Mouse (Mus musculus): ENCODE results near the gene Zfp239. TPM values are rescaled to one million over a fixed set of nuclear protein-coding genes. Genes with fewer than 3 reads are reported as not detected.

The Zfp239 gene
- total and polyA plus RNA-seq, 2 experiments: 0.05 to 0.09 TPM

DNA sequence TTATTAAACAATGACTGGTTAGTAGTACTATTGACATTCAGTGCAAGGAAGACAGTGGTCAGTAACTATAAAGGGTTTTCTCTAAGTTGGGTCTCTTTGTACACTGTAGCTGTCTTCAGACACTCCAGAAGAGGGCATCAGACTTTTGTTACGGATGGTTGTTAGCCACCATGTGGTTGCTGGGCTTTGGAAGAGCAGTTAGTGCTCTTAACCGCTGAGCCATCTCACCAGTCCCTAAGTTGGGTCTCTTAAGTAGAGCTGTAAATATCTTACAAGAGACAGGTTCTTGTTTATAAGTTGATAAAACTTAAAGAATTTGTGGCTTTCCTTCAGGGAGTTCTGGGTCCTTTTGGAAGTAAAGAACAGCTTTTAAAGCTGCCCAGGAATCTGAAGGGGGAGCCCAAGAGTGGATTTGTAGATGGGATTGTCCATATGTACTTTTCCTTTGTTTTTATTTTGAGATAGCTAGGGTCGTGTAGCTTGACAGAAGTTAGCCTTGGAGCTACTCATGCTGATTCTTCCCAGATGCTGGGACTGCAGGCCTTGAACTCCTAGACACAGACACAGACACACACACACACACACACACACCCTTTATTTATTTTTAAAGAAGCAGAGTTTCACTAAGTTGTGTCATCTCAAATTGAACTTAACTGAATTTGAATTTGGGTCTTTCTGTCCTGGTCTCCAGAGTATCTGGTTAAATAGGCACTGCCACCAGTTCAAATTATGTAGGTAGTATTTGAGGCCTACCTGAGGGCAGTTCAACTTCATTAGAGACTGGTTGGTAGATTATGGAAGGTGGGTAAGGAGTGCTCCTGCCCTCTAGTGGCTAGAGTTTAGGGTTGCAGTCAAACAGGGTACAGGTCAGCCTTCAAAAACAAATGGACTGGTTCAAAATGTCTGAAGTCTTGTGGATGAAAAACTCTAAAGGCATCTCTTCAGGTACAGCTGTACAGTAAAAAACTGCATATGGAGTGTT, 59.0 kb downstream of the Zfp239 start:
- no peaks in the 10 kb centered on the region for H3K27me3 ChIP-seq (ENCODE audit: control insufficient read depth, insufficient read depth, low read length)
- H3K27ac ChIP-seq (replicated peaks; ENCODE audit: insufficient read depth, low read depth, low read length): no peak overlapping the region
- H3K36me3 ChIP-seq (ENCODE audit: control insufficient read depth, insufficient read depth, low read length): peaks cover 40% of the 10 kb centered on the region
- TF ChIP-seq CTCF (IDR thresholded peaks at IDR 0.05; ENCODE audit: low read depth, low read length): peak; percentile 42; the same call in 1 of the 2 replicates
- no peak for TF ChIP-seq POLR2A (IDR thresholded peaks at IDR 0.05; ENCODE audit: extremely low read depth, insufficient read depth, low read length)
- H3K9ac ChIP-seq (ENCODE audit: low read depth, low read length): 0 out of 2 replicates have a peak overlapping the region, but pooled peaks have one; percentile 19
- peak; percentile 67 for DNase-seq (ENCODE audit: extremely low read depth, low read depth, low spot score)
- peaks cover 10% of the 10 kb centered on the region for H3K4me1 ChIP-seq (ENCODE audit: control insufficient read depth, insufficient read depth, low read length)
- peaks cover 14% of the 10 kb centered on the region; the same call in 1 of the 2 replicates for H3K79me2 ChIP-seq (ENCODE audit: control insufficient read depth, insufficient read depth, low read length)
- no peak overlapping the region for H3K4me3 ChIP-seq (ENCODE audit: insufficient read depth, low read depth, low read length)
- WGBS: 32% methylated on average over 3 of the region's 3 CpGs

- Histone ChIP-seq H3K36me3 (ENCODE audit: control insufficient read depth, insufficient read depth, low read length) (peaks cover 50% of the 10 kb centered on the region), H3K27ac (replicated peaks; ENCODE audit: insufficient read depth, low read depth, low read length) (no peak overlapping the region), H3K27me3 (ENCODE audit: control insufficient read depth, insufficient read depth, low read length) (no peaks in the 10 kb centered on the region), H3K4me1 (ENCODE audit: control insufficient read depth, insufficient read depth, low read length) (peaks cover 10% of the 10 kb centered on the region), H3K4me3 (ENCODE audit: insufficient read depth, low read depth, low read length) (no peak overlapping the region), H3K79me2 (ENCODE audit: control insufficient read depth, insufficient read depth, low read length) (peaks cover 14% of the 10 kb centered on the region; the same call in 1 of the 2 replicates), H3K9ac (ENCODE audit: low read depth, low read length) (no peak overlapping the region)
- no peak for TF ChIP-seq POLR2A (IDR thresholded peaks at IDR 0.05; ENCODE audit: extremely low read depth, insufficient read depth, low read length)
- no peak for TF ChIP-seq CTCF (IDR thresholded peaks at IDR 0.05; ENCODE audit: low read depth, low read length)
- 63% methylated on average over 3 of the region's 3 CpGs for WGBS
- no peak for DNase-seq (ENCODE audit: extremely low read depth, low read depth, low spot score)
Observed at GRCm38 (mm10) chr6:117922041-117922440, 60.1 kb downstream of the Zfp239 start.

Other genes with a start within 250 kb of the Zfp239 start
- gene Zfp637, start 20.9 kb upstream of the Zfp239 start, total RNA-seq (2014; rRNA removed): 14.1 and 19.6 TPM in 2 replicates
- 16.4 and 27.6 TPM in 2 replicates for gene Zfp637, start 20.9 kb upstream of the Zfp239 start, polyA plus RNA-seq (2012; rRNA removed)
- gene Hnrnpf, start 38.2 kb downstream of the Zfp239 start, total RNA-seq (2014; rRNA removed): 188 and 197 TPM in 2 replicates
- gene Hnrnpf, start 38.2 kb downstream of the Zfp239 start, polyA plus RNA-seq (2012; rRNA removed): 88.2 and 89.3 TPM in 2 replicates
- not detected in 2 replicates for gene Fxyd4, start 75.6 kb downstream of the Zfp239 start, total RNA-seq (2014; rRNA removed)
- gene Fxyd4, start 75.6 kb downstream of the Zfp239 start, polyA plus RNA-seq (2012; rRNA removed): 0.18 TPM in 1 of 2 replicates, not detected in the other
- gene Rasgef1a, start 149.3 kb downstream of the Zfp239 start, total RNA-seq (2014; rRNA removed): 0.07 TPM in 1 of 2 replicates, not detected in the other
- 0.06 TPM in 1 of 2 replicates, not detected in the other for gene Rasgef1a, start 149.3 kb downstream of the Zfp239 start, polyA plus RNA-seq (2012; rRNA removed)